Mouse (Mus musculus) adrenal gland, postnatal 4 days (tissue): ENCODE data around the gene Col8a1. TPM values are rescaled to one million over a fixed set of nuclear protein-coding genes. Genes with fewer than 3 reads are reported as not detected.

Source experiments
- DNase-seq, 2 experiments: peaks; one replicate each; pipeline ENCODE4 v3.0.0; 2021 to 2022; ENCODE audit warnings: low spot score in 2 of 2, mixed read lengths in 2 of 2
- long read RNA-seq, 2 experiments: library from polyadenylated mRNA; stranded (forward); transcript quantifications; one replicate each; pipeline ENCODE4 v2.0.0; 2021
- total RNA-seq, 2 experiments: library from RNA; stranded (reverse); gene quantifications; 2 replicates each; pipeline ENCODE4 v1.2.3; 2021

Gene Col8a1
- 1 to 10 TPM; 2.8 to 3.5 TPM for total RNA-seq
- long read RNA-seq, experiment 1, result 0 reads
- long read RNA-seq, experiment 2, full-length matches to known transcripts, result 4 of 6 reads
- long read RNA-seq, experiment 2, partial matches to known transcripts, result 0 of 6 reads
- long read RNA-seq, experiment 2, other reads (novel, unspliced or antisense), result 2 of 6 reads

DNA sequence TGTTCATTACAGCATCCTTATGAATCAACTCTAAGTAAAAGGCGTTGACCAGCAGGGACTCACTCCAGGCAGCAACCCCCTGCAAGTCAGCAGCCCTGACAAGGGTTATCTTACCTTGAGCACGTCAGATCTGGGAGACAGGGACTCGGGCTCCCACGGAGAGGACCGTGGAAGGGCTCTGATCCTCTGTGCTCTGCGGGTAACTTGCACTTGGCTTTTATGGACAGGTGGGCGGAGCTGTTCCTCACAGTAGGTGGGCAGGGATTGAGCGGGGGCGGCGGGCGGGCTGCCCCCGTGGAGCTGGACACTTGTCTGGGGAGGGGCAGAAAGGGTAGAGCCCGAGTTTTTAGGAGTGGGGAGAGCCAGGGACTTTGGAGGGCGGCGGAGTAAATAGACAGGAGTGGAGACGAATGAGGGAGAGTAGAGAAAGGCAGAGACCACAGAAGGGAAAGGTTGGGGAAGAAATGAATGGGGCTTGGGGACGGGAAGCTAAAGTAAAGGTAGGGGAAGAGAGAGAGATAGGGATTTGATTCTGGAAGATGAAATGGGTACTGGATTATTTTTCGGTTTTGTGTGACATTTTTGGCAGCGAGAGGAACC lies at the start of gene Col8a1:
TSS of gene Col8a1 (minus strand) at position 212 of the 600 bp plus-strand sequence.
- no peak for DNase-seq

DNA sequence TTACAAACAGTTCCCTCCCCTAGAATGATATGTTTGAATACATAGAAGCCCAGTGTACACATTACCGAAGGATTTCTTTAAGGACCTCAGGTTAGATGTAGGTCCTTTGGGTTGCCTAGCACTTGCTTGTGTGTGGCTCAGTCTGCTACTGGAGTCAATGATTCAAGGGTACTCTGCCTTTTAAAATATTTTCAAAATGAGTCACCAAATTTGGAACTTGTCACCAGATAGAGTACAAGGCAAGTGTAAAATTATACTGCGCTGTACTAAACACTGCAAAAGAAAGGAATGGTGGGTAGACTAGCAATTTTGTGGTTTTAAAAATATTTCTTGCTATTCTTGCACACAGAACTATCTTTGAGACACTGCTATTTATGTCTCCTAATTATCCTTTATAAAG lies 47.3 kb upstream of the Col8a1 start:
- no peak for DNase-seq

DNA sequence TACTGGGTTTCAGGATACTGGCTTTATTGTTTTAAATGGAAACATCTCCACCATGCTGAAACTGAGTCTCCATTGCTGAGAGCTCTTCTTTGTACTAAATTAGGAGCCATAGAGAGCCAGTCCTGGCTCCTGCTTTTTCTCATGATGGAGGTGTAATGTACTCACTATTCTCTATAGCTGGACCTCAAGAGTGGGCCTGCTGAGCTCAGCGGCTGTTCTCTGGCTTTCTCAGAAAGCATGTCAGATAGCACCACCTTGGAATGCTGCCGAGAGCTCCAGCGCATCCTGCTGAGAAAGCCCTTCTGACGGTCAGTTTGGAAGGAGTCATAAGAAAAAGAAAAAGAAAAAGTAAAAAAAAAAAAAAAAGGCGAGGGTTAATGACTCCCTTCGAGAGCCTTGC lies 41.8 kb upstream of the Col8a1 start:
- no peak for DNase-seq

DNA sequence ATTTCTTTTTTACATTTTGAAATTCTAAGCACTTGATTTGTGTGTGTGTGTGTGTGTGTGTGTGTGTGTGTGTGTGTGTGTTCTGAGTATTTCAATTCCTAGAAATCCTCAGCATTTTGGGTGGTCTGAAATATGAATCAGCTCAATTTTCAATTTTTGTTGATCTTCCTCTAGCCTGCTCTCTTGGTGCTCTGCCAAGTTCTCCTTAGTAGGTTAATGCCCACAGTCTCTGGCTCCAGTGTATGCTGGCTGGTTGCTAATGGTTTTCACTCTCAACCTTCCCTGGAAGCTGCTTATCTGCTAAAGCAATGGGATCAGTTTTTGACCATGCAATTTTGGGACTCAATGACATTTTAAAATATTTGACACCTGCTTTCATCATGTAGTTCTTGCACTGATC lies 24.5 kb upstream of the Col8a1 start:
- no peak for DNase-seq

DNA sequence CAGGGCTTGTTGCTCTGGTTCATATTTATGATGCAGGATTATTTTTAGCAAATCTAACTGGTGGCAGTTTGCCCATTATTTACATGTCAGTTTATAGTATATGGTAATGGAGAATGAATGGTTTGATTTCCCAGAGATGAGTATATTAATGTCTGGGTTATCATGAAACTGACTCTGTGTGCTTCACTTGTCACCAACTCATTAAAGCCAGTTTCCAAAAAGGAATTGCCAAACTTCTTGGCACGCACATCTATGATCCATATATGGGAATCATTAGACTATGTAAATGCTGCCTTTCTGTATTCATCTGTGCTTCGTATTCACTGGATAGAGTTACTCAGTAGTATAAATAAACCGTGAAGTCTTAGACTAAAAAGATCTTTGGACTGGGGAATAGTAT lies 11.1 kb upstream of the Col8a1 start:
- DNase-seq, result no peak

DNA sequence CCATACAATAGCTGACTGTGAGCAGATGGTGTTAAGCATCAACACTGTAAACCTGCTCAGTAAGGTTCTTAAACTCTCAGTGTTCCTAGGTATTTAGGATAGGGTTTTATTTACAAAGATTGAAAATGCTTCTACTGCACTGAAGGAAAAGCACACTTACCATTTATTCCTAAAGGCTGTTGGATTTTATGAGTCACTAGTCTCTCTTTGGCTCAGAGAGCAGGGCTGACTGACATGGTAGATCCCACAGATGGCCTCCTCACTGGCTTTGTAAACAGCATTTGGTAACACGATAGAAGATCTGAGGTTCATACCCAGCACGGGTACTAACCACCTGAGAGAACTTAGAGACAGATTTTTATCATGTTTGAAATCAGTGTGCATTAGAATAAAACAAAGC lies 5.3 kb upstream of the Col8a1 start:
- DNase-seq, result no peak

DNA sequence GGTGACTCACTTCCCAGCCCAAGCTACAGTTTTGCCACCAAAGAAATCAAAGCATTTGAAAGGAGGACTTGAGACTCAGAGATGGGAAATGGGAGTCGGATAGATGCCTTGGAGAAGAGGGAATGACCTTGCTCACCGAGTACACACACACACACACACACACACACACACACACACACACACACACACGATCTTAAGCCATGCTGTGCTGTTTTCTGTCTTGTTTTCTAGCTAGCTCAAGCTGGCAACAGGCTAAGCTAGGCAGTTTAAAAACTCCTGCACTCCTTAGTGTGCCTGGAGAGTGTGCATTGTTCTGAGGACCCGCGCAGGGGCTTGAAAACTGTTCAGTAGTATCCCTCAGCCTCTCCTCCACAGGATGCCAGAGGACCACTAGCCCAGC lies 1.2 kb upstream of the Col8a1 start:
- no peak for DNase-seq

DNA sequence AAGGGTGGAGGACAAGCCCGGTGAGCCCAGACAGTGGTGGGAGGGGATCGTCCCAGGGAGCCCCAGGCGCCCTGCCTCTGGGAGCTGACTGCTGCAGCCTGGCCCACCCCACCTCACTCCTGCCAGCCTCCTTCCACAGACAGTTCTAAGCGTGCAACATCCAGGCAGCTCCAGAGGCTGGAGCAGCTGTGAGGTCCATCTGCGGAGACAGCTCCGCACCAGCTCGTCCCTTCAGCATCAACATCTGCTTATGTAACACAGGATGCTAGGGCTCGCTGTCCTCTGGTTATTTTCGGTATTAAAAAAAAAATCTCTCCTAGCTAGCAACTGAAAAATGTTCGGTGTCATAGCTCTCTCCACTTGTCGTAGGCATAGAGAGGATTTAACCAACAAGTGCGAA lies 704 bp upstream of the Col8a1 start:
- no peak for DNase-seq

DNA sequence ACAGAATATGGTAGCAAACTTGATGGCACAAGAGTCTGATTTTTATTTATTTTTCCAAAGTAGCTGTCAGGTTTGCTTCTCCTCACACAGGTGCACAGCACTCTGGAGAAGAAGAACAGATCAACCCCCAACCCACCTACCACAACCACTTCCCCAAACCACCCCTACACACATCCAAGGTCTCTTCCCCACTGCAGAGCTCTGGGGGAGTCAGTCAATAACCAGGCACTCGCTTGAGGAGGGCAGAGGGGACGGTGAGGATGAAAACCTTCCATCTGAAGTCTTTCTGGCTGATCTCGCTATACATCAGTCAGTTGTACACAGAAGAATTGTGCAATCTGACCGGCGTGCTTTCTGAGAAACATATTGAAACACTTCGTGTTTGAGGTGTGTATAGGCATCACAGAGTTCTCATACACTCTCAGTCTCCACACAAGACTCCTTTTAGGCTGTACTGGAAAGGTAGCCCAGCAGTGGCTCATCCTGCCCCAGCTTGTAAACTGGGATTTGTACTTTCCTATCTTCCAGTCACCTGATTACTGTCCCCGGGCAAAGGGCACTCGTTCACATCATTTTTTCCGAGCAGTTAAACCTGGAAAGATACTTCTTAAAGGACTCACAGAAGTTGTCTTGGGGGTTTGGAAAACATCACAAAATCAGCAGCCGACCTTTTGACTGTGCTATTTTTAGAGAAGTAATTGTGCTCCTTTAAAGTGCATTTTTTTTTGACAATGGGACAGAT lies 827 bp downstream of the Col8a1 start:
- no peak for DNase-seq

DNA sequence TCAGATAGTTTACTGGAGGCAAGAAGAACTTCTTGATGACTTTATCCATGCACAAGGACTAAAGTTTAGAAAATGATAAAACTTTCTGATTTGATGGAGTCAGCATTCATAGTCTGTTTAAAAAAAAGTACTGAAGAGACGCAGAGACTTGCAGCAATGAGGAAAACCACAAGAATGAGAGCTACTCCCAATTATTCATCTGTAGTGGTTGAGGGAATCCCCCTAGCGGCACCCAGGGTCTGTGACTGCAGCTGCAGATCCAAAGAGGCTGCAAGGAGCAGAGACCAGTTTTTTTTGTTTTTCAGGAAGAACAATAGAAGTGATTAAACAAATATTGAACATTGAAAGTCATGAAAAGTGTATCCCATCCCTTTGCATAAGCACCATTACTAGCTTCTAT lies 4.0 kb downstream of the Col8a1 start:
- no peak for DNase-seq

DNA sequence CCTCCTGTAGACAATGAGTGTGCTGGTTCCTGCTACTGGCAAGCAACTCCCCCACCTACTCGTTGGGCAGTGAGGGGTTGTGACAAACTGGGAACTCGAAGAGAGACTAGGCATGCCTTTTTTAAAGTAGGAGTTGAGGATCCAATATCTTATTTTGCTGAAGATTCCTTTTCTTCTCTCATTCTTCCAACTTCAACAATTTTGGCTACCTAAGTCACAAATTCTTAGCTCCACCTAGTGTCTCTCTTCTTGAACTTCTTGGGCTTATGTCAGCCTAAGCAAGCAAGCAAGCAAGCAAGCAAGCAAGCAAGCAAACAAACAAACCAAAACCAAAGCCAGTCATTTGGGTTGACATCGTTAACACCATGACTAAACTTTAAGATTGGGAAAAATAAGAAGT lies 6.4 kb downstream of the Col8a1 start:
- DNase-seq, result no peak

DNA sequence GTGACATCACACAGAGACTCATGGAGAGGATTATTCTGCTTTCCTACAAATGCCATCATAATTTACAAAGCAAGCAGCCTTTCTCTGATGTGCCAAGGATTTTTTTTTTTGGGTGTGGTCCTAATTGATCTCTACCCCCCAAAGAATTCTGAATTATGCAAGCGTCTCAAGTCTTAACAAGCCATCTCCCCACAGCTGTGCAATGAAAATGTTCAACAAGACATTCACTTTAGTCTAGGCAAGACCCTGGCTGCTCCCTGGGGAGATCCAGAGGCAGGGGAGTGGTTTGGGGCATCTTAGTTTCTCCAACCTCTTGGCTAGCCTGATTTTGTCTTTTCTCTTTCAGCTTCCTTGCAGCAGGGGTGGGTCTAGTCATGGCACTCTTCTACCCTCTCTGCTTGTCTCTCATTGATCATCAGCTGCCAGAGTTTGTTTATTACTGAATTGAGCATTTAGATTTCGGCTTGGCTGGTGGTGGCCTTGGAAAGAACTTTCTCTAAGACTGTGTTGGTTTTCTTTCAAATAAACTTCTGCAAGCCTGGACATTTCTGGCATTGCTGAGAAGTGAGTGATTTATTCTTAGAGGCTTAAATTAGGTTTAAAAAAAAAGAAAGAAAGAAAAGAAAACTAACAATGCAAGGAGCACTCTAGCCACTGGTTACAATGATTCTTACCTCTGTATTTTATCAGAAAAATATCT lies 7.0 kb downstream of the Col8a1 start:
- no peak for DNase-seq

DNA sequence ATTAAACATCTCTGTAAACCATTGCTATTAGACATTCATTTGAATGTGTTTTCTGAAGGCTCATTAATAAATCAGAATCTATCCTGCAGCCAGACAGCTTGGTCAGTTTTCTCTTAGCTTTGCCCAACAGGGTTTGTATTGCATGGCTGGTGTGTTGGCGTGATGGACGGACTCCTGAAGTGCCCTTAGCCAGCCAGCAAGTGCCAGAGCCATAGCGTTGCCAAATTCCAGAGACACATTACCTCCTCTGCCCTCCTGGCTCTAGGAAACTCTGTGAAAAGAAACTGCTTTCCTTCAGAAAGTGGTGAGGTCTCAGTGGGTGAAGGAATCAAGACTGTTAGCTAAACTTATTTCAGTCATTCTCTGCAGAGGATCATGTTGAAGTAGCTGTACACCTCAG lies 14.4 kb downstream of the Col8a1 start:
- no peak for DNase-seq

DNA sequence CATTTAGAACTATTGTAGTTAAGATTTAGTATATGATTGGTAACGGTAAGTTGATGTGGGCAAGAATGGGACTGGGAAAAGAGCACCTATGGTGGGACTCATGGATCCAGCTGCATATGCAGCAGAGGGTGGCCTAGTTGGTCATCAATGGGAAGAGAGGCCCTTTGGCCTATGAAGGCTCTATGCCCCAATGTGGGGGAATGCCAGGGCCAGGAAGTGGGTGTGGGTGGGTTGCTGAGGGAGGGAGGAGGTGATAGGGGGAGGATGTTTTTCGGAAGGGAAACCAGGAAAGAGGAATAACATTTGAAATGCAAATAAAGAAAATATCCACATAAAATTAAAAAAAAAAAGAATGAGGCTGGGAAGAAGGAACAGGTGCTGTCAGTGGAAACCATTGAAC lies 19.6 kb downstream of the Col8a1 start:
- no peak for DNase-seq

DNA sequence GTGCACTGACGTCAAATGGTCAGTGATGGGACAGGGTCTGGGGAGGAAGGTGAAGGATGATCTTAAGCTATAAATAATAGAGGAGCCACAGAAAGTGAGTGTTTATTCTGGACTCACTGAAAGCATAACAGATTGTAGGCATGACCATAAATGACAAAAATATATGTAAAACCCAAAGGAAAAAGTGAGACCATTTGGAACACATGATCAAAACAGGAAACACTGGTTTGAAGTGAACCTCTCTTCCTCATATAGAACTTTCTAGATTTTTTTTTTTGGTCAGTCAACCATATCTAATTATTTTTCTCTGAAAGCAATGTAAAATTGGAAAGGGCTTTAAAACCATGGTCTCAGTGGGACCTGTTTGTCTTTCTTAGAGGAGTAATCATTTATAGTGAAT lies 21.0 kb downstream of the Col8a1 start:
- no peak for DNase-seq

DNA sequence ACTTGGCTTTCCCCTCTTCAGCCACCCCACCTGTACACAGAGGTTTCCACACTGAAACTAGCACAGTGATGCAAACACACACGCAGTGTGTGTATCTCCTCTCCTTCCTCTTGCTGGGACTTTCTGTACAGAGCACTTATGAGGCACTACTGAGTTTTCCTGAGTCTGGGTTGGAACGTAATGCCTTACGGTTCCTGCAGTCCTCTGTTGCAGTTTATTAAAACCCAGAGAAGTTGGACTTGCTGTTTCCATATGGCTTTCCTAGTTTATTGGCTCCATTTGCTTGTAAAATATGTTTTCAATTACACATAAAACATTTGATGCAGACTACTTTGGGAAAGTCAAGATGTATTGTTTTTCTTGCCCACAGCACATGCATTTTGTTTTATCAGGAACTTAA lies 21.4 kb downstream of the Col8a1 start:
- DNase-seq, result no peak

DNA sequence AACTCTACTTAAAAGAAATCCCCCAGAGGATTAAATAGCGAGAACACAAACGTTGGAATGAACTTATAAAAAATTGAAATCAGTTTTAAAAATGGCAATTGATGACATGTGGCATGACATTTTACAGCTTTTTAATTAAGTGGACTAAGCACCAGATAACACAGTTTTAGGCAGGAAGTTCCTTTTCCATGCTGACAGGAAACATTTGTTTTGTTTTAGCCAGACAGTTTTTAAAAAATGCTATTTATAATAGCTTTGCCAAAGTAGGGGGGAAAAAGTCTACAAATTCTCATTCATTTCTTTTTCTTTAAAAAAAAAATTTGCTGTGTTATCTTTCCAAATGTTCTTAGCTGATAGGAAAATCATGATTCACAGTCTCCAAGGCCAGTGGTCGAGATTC lies 29.6 kb downstream of the Col8a1 start:
- no peak for DNase-seq

DNA sequence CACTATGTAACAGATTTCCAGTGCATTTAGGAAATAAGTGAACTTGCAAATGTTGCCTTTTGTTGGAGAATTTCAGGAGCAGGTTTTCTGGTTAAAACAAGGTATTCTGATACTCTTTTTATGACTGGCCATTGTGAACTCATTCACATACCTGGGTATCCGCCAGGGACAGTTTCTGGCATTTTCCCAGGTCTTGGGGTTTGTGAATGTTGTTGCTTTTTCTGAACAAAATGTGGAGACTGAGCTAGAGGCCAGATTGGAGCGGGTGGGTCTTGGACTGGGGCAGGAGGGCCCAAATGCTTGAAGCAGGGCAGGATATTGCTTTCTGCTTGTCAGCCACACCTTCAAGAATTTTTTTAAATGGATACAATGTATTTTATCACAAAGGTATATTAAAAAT lies 35.6 kb downstream of the Col8a1 start:
- DNase-seq, result no peak

DNA sequence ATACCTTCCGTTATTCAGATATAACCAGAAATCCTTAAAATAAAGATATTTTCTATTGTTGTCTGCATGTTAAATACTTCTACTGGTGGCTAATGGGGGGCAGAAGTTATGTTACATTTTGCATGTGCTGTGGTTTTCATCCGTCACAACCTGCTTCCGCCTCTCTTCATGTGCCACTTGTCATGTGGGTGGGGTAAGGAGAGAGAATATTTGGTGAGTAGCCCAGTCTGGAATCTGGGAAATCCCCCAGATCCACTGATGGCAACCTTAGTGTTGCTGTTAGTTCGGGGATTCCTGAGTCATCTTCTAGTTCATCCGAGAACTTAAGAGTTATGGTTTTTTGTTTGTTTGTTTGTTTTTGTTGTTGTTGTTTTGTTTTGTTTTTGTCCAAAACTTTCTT lies 55.8 kb downstream of the Col8a1 start:
- no peak for DNase-seq

DNA sequence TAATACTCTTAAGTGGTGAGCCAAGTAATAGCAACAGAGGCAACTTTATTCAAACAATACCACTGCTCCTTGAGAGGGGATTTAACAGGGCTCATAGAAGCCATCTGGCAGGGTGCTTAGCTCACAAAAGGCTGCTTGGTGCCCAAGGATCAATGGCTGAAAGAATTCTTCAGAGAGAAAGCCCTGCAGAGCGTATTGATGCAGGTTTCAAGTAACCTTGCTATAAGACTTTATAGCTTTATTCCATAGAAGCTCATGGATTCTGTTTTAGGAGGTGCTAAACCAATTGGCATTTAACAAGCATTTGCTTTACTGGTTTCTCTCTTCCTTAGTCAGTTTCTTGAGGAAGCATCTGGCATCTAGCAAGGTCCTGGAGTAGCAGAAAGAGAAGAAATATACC lies 59.8 kb downstream of the Col8a1 start:
- no peak for DNase-seq

DNA sequence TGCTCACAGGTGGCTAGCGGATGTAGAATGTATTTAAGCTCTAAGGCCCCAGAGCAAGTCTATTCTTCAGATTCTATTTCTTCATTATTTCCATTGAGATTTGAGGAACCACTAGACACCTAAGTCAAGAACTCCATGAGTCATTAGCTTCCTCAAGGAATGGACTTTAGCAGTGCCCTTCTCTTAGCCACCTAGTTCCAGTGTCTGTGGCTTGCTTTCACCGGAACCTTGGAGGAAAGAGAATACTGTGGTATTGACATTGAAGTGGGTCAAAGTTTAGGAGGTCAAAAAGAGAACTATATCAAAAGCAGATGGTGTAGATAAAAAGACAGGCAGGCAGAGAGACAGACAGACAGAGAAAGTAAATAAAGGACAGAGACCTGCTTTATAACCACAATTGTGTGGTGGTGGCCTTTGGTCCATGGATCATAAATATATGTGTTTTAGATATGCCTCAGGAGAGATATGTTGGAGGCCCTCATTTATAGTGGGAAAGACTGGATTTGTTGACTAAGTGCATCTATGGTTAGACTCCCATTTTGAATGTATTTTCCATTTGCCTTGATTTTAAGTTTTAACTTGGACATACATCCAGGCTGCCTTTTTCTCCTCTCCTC lies 60.5 kb downstream of the Col8a1 start:
- DNase-seq, result no peak
